Mouse (Mus musculus): ENCODE measurements around the gene Slc22a2. TPM values are rescaled to one million over a fixed set of nuclear protein-coding genes. Genes with fewer than 3 reads are reported as not detected.
"Not testable (repeated sequence)": the region's sequence is repeated elsewhere in the genome, so short reads cannot be mapped to it uniquely, and the experiment has no call there.

The Slc22a2 gene
- total RNA-seq (2015) (not detected in 2 replicates), total RNA-seq (2017) (not detected in 2 replicates)

DNA sequence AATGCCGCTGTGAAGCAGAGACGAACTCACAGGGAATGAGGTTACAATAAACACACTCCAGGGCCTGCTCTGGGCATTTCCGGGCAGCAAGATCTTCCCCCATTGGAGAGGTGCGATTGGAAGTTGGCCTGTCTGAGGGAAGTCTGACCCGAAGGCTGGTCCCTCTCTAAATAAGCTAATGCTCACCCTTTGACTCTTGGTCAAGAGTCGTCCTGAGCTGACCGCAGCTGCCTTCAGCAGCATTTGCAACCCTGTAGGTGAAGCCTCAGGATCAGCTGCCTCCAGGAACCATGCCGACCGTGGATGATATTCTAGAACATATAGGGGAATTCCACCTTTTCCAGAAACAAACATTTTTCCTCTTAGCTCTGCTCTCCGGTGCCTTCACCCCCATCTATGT is at the start of gene Slc22a2:
TSS of gene Slc22a2 (plus strand) at position 142 of the 400 bp plus-strand sequence.
- ATAC-seq (replicated peaks; ENCODE audit: poor library complexity), result no peak

DNA sequence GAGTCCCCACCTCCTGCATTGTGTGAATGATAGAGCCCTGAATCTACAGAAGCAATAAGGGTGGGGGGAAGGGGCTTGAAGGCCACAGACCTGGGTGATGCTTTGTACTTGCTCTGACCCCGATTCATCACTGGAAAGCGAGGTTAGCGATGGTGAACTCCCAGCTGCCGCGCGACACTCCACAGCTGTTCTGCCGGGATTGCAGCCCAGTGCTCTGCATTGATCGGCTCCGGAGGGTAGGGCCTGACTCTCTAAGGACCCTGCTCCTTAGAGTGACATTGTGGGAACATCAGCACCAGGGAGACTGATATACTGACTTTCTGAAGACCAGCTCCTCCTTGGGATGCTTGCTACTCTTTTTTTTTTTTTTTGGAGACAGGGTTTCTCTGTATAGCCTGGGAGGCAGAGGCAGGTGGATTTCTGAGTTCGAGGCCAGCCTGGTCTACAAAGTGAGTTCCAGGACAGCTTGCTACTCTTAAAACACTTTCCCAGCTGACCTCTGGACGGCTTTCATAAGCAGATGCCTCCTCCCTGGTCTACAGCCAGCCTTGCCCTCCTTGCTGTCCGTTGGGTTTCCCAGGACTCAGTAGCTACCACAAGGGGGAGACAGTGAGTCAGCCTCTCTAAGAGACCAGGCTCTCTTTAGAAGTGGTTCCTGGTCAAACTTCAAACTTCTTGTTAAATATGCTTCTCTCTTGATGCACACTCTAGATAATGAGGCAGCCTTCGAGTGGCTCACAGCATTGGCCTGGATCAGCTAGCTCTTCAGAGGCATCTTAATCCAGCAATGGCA is 49.4 kb upstream of the Slc22a2 start:
- peak; percentile 85 for ATAC-seq (replicated peaks; ENCODE audit: poor library complexity)

DNA sequence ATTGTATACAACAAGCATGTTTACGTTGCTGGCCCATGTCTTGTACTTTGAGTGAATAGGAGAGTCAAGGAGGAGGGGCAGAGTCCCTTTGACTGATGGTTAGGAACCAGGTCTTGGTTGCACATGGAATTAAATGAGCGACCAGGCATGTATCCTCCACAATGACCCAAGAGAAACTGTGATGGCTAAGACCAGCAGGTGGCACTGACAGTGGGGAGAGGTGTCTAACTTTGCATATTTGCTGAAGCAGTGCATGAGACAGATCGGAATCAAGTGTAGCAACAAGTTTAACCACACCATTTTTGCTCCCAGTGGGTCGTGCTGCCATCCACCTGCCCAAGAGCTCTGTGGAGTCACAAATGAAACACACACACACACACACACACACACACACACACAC is 21.7 kb upstream of the Slc22a2 start:
- no peak for ATAC-seq (replicated peaks; ENCODE audit: poor library complexity)

- ATAC-seq (replicated peaks; ENCODE audit: poor library complexity), result not testable (repeated sequence)
Observed at GRCm38 (mm10) chr17:12564481-12565000, 19.4 kb upstream of the Slc22a2 start.

- no peak for ATAC-seq (replicated peaks; ENCODE audit: poor library complexity)
Observed at GRCm38 (mm10) chr17:12565443-12565842, 18.5 kb upstream of the Slc22a2 start.

DNA sequence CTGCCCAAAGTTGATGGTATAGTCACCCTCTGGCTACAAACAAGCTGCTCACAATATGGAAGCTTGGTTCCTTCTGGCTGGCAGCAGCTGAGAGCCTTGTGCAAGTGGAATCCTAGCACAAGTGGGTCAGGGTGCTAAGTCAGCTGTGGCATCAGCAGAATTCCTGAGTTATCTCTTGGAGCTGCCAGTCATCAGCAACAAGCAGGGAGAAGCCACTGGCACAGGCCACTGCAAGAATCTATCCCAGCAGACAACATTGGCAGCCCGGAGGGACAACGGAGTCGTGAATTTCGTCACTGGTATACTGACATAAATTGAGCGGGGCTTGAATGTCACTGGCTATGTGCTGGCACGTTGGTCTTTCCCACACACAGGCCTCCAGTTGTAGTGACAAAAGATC is 12.6 kb upstream of the Slc22a2 start:
- ATAC-seq (replicated peaks; ENCODE audit: poor library complexity), result no peak

- ATAC-seq (replicated peaks; ENCODE audit: poor library complexity), result no peak
Observed at GRCm38 (mm10) chr17:12571924-12572463, 11.9 kb upstream of the Slc22a2 start.

DNA sequence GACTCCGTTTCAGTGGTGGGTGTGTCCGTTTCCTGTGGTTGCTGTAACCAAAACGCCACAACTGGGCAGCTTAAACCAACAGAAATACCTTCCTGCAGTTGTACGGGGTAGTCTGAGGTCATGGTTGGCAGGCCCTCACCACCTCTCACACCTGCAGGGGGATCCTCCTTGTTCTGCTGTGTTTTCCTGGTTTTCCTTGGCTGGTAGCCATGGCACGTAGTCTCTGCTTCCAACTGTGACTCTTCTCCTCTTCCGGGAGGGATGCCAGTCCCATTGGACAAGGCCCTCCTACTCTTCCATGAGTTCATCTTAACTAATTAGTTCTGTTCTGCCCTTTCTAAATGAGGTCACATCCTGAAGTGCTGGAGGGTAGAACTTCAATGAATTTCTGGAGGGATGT is 8.5 kb upstream of the Slc22a2 start:
- peak; percentile 34 for ATAC-seq (replicated peaks; ENCODE audit: poor library complexity)

- ATAC-seq (replicated peaks; ENCODE audit: poor library complexity), result no peak
Observed at GRCm38 (mm10) chr17:12577096-12577495, 6.8 kb upstream of the Slc22a2 start.

GRCm38 (mm10) chr17:12585366-12585765 is 1.4 kb downstream of the Slc22a2 start:
- ATAC-seq (replicated peaks; ENCODE audit: poor library complexity), result no peak

DNA sequence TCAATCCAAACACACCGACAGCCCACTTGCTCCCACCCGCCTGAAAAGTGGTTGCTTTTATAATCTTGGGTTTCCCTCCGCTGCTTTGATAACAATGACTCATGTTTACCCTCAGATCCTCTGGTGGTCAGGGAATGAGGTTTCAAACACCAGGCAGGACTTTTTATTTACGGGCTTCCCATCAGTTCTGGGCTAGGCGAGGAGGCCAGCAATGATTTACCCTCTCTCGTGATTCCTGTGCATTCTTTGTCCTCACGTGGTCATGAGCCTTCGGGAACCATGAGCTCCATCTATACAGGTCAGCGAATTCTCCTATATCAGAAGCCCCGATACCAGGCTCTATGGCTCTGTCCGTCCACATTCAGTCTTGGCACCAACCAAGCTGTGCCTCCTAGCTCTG is 3.0 kb downstream of the Slc22a2 start:
- no peak for ATAC-seq (replicated peaks; ENCODE audit: poor library complexity)

GRCm38 (mm10) chr17:12588801-12589247 is 4.9 kb downstream of the Slc22a2 start:
- ATAC-seq (replicated peaks; ENCODE audit: poor library complexity), result no peak

GRCm38 (mm10) chr17:12590911-12591625 is 7.1 kb downstream of the Slc22a2 start:
- ATAC-seq (replicated peaks; ENCODE audit: poor library complexity), result no peak

DNA sequence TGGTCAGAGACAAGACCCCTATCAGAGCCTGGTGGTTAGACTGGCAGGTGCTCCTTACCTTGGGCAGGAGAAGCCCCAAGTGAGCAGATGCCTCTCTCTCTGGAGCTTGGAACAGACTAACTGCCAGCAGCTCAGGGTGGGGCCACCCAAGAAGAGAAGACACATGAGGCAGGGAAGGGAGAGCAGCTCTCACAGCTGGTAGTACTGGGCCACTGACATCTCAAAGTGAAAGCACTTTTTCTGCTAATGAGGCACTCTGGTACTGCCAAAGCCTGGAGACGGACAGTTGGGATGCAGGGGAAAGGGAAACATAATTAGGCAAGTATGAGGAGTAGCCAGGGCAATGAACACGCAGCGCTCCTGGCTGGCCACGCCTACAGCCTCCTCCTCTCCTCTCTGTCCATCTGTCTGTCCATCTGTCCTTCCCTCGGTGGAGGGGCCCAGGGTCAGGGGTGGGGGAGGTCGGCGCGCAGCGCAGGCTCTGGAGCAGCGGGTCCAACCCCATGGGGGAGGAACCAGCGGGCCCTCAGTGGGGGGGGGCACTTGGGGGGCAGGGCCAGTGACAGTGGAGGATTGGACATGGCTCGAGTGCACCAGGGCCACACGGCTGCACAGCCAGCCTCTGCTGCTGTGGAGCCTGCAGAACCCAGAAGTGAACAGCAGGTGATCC is 12.0 kb downstream of the Slc22a2 start:
- no peak for ATAC-seq (replicated peaks; ENCODE audit: poor library complexity)

DNA sequence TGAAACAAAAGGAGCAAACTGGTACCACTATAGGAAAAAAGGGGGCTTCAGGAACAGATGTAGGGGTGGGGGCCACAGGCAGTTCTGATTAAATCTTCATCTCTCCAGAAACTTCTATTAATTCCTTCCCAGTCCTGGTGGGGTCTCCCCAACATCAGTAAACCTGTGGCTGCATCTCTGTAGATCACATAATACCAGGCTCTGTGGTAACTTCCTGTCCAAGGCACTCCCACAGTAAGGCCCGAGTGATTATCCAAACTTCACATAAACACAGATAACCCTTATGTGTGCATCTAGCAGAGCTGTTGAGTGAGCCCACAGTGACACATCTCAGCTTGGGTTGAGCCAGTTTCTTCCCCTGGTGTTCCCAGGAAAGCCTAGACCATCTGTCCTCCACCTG is 22.7 kb downstream of the Slc22a2 start:
- peak; percentile 66 for ATAC-seq (replicated peaks; ENCODE audit: poor library complexity)

- no peak for ATAC-seq (replicated peaks; ENCODE audit: poor library complexity)
Observed at GRCm38 (mm10) chr17:12607202-12607601, 23.3 kb downstream of the Slc22a2 start.

GRCm38 (mm10) chr17:12614511-12615385 is 30.8 kb downstream of the Slc22a2 start:
- no peak for ATAC-seq (replicated peaks; ENCODE audit: poor library complexity)

- ATAC-seq (replicated peaks; ENCODE audit: poor library complexity), result no peak
Observed at GRCm38 (mm10) chr17:12615429-12615828, 31.5 kb downstream of the Slc22a2 start.

DNA sequence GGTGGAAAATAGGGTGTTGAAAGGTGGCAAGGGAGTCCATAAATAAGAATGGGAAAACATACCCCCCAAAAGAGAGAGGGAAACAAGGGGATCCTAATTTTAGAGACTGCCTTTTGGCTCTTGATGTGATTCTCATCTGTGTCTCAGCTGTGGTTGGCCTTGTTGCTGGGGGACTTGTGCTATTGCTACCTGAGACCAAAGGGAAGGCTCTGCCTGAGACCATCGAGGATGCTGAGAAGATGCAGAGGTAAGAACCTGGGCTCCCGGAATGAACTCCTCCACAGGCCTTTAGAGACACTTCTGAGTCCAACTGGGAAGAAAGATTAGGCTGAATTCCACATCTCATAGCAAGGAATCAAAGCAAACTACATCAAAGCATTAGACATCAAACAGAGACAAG is 35.7 kb downstream of the Slc22a2 start:
- ATAC-seq (replicated peaks; ENCODE audit: poor library complexity), result no peak

GRCm38 (mm10) chr17:12627983-12628382 is 44.1 kb downstream of the Slc22a2 start:
- peak; percentile 44 for ATAC-seq (replicated peaks; ENCODE audit: poor library complexity)
